Mouse (Mus musculus) MEL (cell line): ENCODE measurements around the gene Fam98c.

ENCODE experiments used
- BHLHE40 ChIP-seq: IDR thresholded peaks from 2 replicates; pipeline ENCODE4 v1.6.1; 2012; ENCODE audit warnings: low read depth, mild to moderate bottlenecking, inconsistent platforms, low read length, improper control_type of control experiment, borderline replicate concordance
- CTCF ChIP-seq, 3 experiments: IDR thresholded peaks in 2 of 3; conservative IDR thresholded peaks in 1 of 3; 2 replicates each; pipeline ENCODE4 v1.5.1; 2011 to 2012; ENCODE audit warnings: low read length in 3 of 3, low read depth in 2 of 3, mild to moderate bottlenecking in 2 of 3, improper control_type of control experiment in 1 of 3, inconsistent platforms in 1 of 3, mixed read lengths in 1 of 3, moderate library complexity in 1 of 3; ENCODE audit not compliant: control insufficient read depth in 1 of 3, insufficient read depth in 1 of 3, poor library complexity in 1 of 3, severe bottlenecking in 1 of 3
- JUND ChIP-seq: IDR thresholded peaks from 2 replicates; pipeline ENCODE4 v1.6.1; 2011; ENCODE audit warnings: low read depth, mild to moderate bottlenecking, improper control_type of control experiment, low read length
- MEF2A ChIP-seq: IDR thresholded peaks from 2 replicates; pipeline ENCODE4 v1.6.1; 2014; ENCODE audit warnings: low read depth, mild to moderate bottlenecking, inconsistent platforms, low read length, improper control_type of control experiment; ENCODE audit not compliant: poor library complexity, insufficient replicate concordance, severe bottlenecking; ENCODE audit errors: extremely low read depth
- RCOR1 ChIP-seq: IDR thresholded peaks from 2 replicates; pipeline ENCODE4 v1.6.1; 2012; ENCODE audit warnings: low read depth, mild to moderate bottlenecking, inconsistent platforms, low read length, improper control_type of control experiment
- TBP ChIP-seq: IDR thresholded peaks from 2 replicates; pipeline ENCODE4 v1.8.0; 2011; ENCODE audit warnings: low read depth, low read length, improper control_type of control experiment
- ZNF384 ChIP-seq: IDR thresholded peaks from 2 replicates; pipeline ENCODE4 v1.6.1; 2012; ENCODE audit warnings: low read depth, mild to moderate bottlenecking, inconsistent platforms, low read length, improper control_type of control experiment

GRCm38 (mm10) chr7:29141416-29141815 is 14.6 kb downstream of the Fam98c start:
- TF ChIP-seq MEF2A (no peak), TBP (no peak), RCOR1 (no peak), CTCF (IDR thresholded peaks at IDR 0.05 in 2 of 3, conservative IDR thresholded peaks at IDR 0.05 in 1 of 3; ENCODE audit: control insufficient read depth in 1 of 3, insufficient read depth in 1 of 3, low read depth in 2 of 3, low read length in 3 of 3, poor library complexity in 1 of 3, severe bottlenecking in 1 of 3) (no peak), ZNF384 (no peak), JUND (no peak), BHLHE40 (no peak)
